26 mouse cellular contexts compared by ENCODE assay signal in the genomic region with DNA sequence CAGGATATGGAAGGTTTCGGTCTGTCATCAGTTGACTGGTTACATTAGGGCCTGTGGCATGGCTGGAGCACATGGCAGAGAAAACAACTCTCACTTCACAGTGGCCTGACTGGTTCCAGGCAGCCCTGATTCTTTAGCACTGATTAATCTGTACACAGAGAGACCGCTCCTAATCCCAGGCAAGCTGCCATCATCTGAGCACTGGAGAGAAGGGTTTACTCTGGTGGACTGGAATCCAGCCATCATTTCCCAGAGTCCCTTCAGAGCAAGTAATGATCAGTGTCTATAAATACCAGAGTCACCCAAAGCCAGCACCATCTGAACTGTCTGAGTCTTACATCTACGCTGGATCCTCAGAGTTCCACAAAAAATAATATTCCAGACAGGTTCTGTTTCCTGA. TPM values are rescaled to one million over a fixed set of nuclear protein-coding genes. Genes with fewer than 3 reads are reported as not detected.
A peak's percentile ranks its signal among the peaks of the same experiment; 100 is the strongest.
DNase-seq lines count a peak whose midpoint lies in the region; ATAC-seq and TF ChIP-seq lines count a peak whose summit lies in the region.
"Had no signal": no experiment of that assay in that cellular context is flagged by ENCODE, and none has a peak within 500 bp of the region (broad histone marks: within the 10 kb centered on the region; RNA-seq: fewer than 3 reads in every experiment).

No protein-coding gene starts in this region.

- WGBS in heart, embryonic 12.5 days, result 85% methylated on average over 3 of the region's 3 CpGs
- WGBS in lung, embryonic 14.5 days, result 81% methylated on average over 3 of the region's 3 CpGs

- H3K9ac ChIP-seq in heart, embryonic 12.5 days, result no peak overlapping the region
- no peak overlapping the region for H3K9ac ChIP-seq in lung, embryonic 14.5 days
- H3K9ac ChIP-seq: forebrain, postnatal 0 days; heart, embryonic 15.5 days; hindbrain, embryonic 13.5 days; intestine, embryonic 15.5 days; lung, embryonic 15.5 days had no signal

- peaks cover 29% of the 10 kb centered on the region for H3K27me3 ChIP-seq in heart, embryonic 12.5 days (replicated peaks)
- no peaks in the 10 kb centered on the region for H3K27me3 ChIP-seq in lung, embryonic 14.5 days (ENCODE audit: insufficient read depth, low read length)
- H3K27me3 ChIP-seq: intestine, embryonic 15.5 days had no signal

- H3K4me3 ChIP-seq in heart, embryonic 12.5 days, result no peak overlapping the region
- no peak overlapping the region for H3K4me3 ChIP-seq in lung, embryonic 14.5 days (ENCODE audit: low read depth, low read length)
- H3K4me3 ChIP-seq: forebrain, embryonic 10.5 days; heart, embryonic 15.5 days; hindbrain, embryonic 13.5 days; intestine, embryonic 15.5 days; left cerebral cortex, adult 2 months; lung, embryonic 15.5 days had no signal

- intact Hi-C loops in heart, postnatal 10 days (cut with DNase I), result loop anchor here (2.0 kb wide), 1 partner anchor 41 kb away; no protein-coding TSS in a partner anchor

- 0 out of 2 replicates have a peak, but pooled peaks cover 4% of the 10 kb centered on the region for H3K36me3 ChIP-seq in heart, embryonic 12.5 days
- no peaks in the 10 kb centered on the region for H3K36me3 ChIP-seq in lung, embryonic 14.5 days (ENCODE audit: insufficient read depth)
- H3K36me3 ChIP-seq: forebrain, embryonic 10.5 days; hindbrain, embryonic 13.5 days; intestine, embryonic 15.5 days; lung, embryonic 15.5 days had no signal

- H3K9me3 ChIP-seq in heart, embryonic 12.5 days (replicated peaks), result 0 out of 2 replicates have a peak, but pooled peaks cover 7% of the 10 kb centered on the region
- H3K9me3 ChIP-seq in lung, embryonic 14.5 days (ENCODE audit: low read depth, low read length), result no peaks in the 10 kb centered on the region
- H3K9me3 ChIP-seq: heart, embryonic 15.5 days; hindbrain, embryonic 13.5 days; intestine, embryonic 15.5 days; lung, embryonic 15.5 days had no signal

- H3K4me1 ChIP-seq in heart, embryonic 12.5 days (replicated peaks), result peaks cover 20% of the 10 kb centered on the region
- peaks cover 10% of the 10 kb centered on the region for H3K4me1 ChIP-seq in lung, embryonic 14.5 days (ENCODE audit: insufficient read depth)
- H3K4me1 ChIP-seq: megakaryocyte, embryonic 14.5 days had no signal

- no peak overlapping the region for H3K4me2 ChIP-seq in heart, embryonic 12.5 days
- H3K4me2 ChIP-seq in lung, embryonic 14.5 days, result no peak overlapping the region
- H3K4me2 ChIP-seq: heart, embryonic 15.5 days; hindbrain, embryonic 13.5 days; intestine, embryonic 15.5 days; lung, embryonic 15.5 days had no signal

- ATAC-seq in heart, embryonic 12.5 days (ENCODE audit: insufficient number of reproducible peaks, low FRiP score), result no peak
- no peak for ATAC-seq in lung, embryonic 14.5 days (ENCODE audit: insufficient read depth)
- ATAC-seq: forebrain, postnatal 0 days; intestine, embryonic 15.5 days had no signal

- DNase-seq in heart, adult 11 months, result peak; percentile 94
- peak; percentile 34 for DNase-seq in lung, embryonic 14.5 days
- DNase-seq in lung, adult 18-20 months, result no peak
- DNase-seq in brain, adult 2 months (ENCODE audit: low read depth, low spot score), result peak; percentile 55
- DNase-seq in heart, postnatal 10 days, result peak; percentile 31 to 58
- no peak for DNase-seq in ovary, postnatal 36 days (ENCODE audit: low spot score)
- DNase-seq: adrenal gland, adult 8-10 months; cerebellum, postnatal 36 days; forebrain, postnatal 0 days; kidney, adult 9 months; kidney, postnatal 25 days; layer of hippocampus, adult 9-11 months; left cerebral cortex, postnatal 4 days; liver; midbrain, embryonic 14.5 days had no signal

- no peak for TF ChIP-seq CTCF in lung, embryonic 14.5 days (IDR thresholded peaks at IDR 0.05; ENCODE audit: low read depth)

- H3K27ac ChIP-seq in heart, embryonic 12.5 days (ENCODE audit: poor library complexity, severe bottlenecking), result no peak overlapping the region
- no peak overlapping the region for H3K27ac ChIP-seq in lung, embryonic 14.5 days (ENCODE audit: low read depth)
- H3K27ac ChIP-seq: forebrain, embryonic 10.5 days; heart, embryonic 15.5 days; hindbrain, embryonic 13.5 days; intestine, embryonic 15.5 days; left cerebral cortex, adult 2 months; lung, embryonic 15.5 days; stomach, postnatal 0 days had no signal

RNA-seq across cellular contexts. Expression of gene Htr6, which starts 39.6 kb away (rescaled TPM):
- polyA plus RNA-seq in heart, embryonic 12.5 days (2016; fragmentation: Nextera tagmentation; extraction: Ambion mirVana), result not detected in 2 replicates
- not detected in 2 replicates for polyA plus RNA-seq in lung, embryonic 14.5 days (2014; fragmentation: Nextera tagmentation; extraction: Ambion mirVana)
- not detected for total RNA-seq in heart, postnatal 10 days (2021)
- total RNA-seq: gastrocnemius, postnatal 36 days had no signal
- polyA plus RNA-seq: heart, embryonic 15.5 days; lung, embryonic 15.5 days; stomach, postnatal 0 days; thymus, postnatal 0 days had no signal

RNA-seq across cellular contexts. Expression of gene Nbl1, which starts 57.0 kb away (rescaled TPM):
- polyA plus RNA-seq in heart, embryonic 12.5 days (2016; fragmentation: Nextera tagmentation; extraction: Ambion mirVana), result 10.1 and 10.6 TPM in 2 replicates
- 43.8 and 48.0 TPM in 2 replicates for polyA plus RNA-seq in lung, embryonic 14.5 days (2014; fragmentation: Nextera tagmentation; extraction: Ambion mirVana)
- total RNA-seq in heart, postnatal 10 days (2021), result 10 to 100 TPM; 27.9 to 36.3 TPM

Comparison
In these comparisons a context has a peak if more than half of its experiments do, and no peak if none do; other contexts are left out.
1. DNase-seq: peak in heart, adult 11 months (single experiment), lung, embryonic 14.5 days (single experiment), brain, adult 2 months (single experiment) and heart, postnatal 10 days (2 of 2); none in lung, adult 18-20 months (0 of 2) and ovary, postnatal 36 days (single experiment).